Mouse (Mus musculus) forebrain, embryonic 16.5 days (tissue): ENCODE results near the gene Tbc1d17. TPM values are rescaled to one million over a fixed set of nuclear protein-coding genes. Genes with fewer than 3 reads are reported as not detected.

Experiments
- ATAC-seq: fragments of 200-750 bp; cut with Nextera tagmentation; 2 replicates; pipeline ENCODE4 v1.8.0; 2017; ENCODE audit warnings: mild to moderate bottlenecking, moderate library complexity
- H3K27ac ChIP-seq: fragments of 300-500 bp; sonication (generic); 2 replicates; pipeline ENCODE4 v1.5.1; 2014; ENCODE audit warnings: low read length, control low read depth
- H3K27me3 ChIP-seq: fragments of 300-500 bp; sonication (generic); replicated peaks from 2 replicates; pipeline ENCODE4 v1.6.1; 2014; ENCODE audit warnings: low read length; ENCODE audit not compliant: control insufficient read depth, insufficient read depth
- H3K36me3 ChIP-seq: fragments of 300-500 bp; sonication (generic); 2 replicates; pipeline ENCODE4 v1.6.1; 2014; ENCODE audit not compliant: control insufficient read depth, insufficient read depth
- H3K4me1 ChIP-seq: fragments of 300-500 bp; sonication (generic); replicated peaks from 2 replicates; pipeline ENCODE4 v1.6.1; 2014; ENCODE audit warnings: low read length; ENCODE audit not compliant: control insufficient read depth, insufficient read depth
- H3K4me2 ChIP-seq: fragments of 300-500 bp; sonication (generic); 2 replicates; pipeline ENCODE4 v1.6.1; 2014; ENCODE audit warnings: mild to moderate bottlenecking, low read length, control low read depth
- H3K4me3 ChIP-seq: fragments of 300-500 bp; sonication (generic); replicated peaks from 2 replicates; pipeline ENCODE4 v1.5.1; 2014; ENCODE audit warnings: mild to moderate bottlenecking, low read length, control low read depth
- H3K9ac ChIP-seq: fragments of 300-500 bp; sonication (generic); replicated peaks from 2 replicates; pipeline ENCODE4 v1.6.1; 2014; ENCODE audit warnings: low read depth, low read length, control low read depth
- H3K9me3 ChIP-seq: fragments of 300-500 bp; sonication (generic); 2 replicates; pipeline ENCODE4 v1.6.1; 2016; ENCODE audit warnings: low read length; ENCODE audit not compliant: control insufficient read depth
- WGBS: fragments of 180-500 bp; shearing (Covaris S2); extraction: QIAGEN DNeasy Blood & Tissue Kit; methylation state at CpG from one replicate; pipeline ENCODE4 v1.1.7; 2014; 5-methylcytosine and 5-hydroxymethylcytosine counted together
- polyA plus RNA-seq: library from polyadenylated mRNA; unstranded; fragments of >200 nt; fragmentation: Nextera tagmentation; extraction: Ambion mirVana; gene quantifications from 2 replicates; pipeline ENCODE4 v1.2.1, GENCODE M21; 2015

Tbc1d17 gene
- polyA plus RNA-seq, 1 experiment from 2014 or later: 122 TPM

GRCm38 (mm10) chr7:44838073-44838472 is 10.8 kb downstream of the Tbc1d17 start:
- H3K27me3 ChIP-seq: peaks cover 10% of the 10 kb centered on the region
- no peak for ATAC-seq
- peaks cover 8% of the 10 kb centered on the region; the same call in 1 of the 2 replicates for H3K36me3 ChIP-seq
- no peak overlapping the region for H3K27ac ChIP-seq
- H3K9ac ChIP-seq: no peak overlapping the region
- peaks cover 11% of the 10 kb centered on the region for H3K4me1 ChIP-seq
- no peak overlapping the region for H3K4me2 ChIP-seq
- no peak overlapping the region for H3K4me3 ChIP-seq
- 86% methylated on average over 6 of the region's 6 CpGs for WGBS
- H3K9me3 ChIP-seq: no peaks in the 10 kb centered on the region

- no peak overlapping the region for H3K4me3 ChIP-seq
- ATAC-seq: no peak
- H3K27me3 ChIP-seq: peaks cover 10% of the 10 kb centered on the region
- 84% methylated on average over 9 of the region's 9 CpGs for WGBS
- no peak overlapping the region for H3K27ac ChIP-seq
- H3K36me3 ChIP-seq: no peaks in the 10 kb centered on the region
- no peak overlapping the region for H3K4me2 ChIP-seq
- no peak overlapping the region for H3K9ac ChIP-seq
- H3K4me1 ChIP-seq: peaks cover 11% of the 10 kb centered on the region
- H3K9me3 ChIP-seq: no peaks in the 10 kb centered on the region
These were observed 12.3 kb downstream of the Tbc1d17 start for GRCm38 (mm10) chr7:44836423-44837053.

GRCm38 (mm10) chr7:44836016-44836404 is 12.9 kb downstream of the Tbc1d17 start:
- H3K9me3 ChIP-seq: no peaks in the 10 kb centered on the region
- peaks cover 5% of the 10 kb centered on the region for H3K36me3 ChIP-seq
- 47% methylated on average over 3 of the region's 3 CpGs for WGBS
- peaks cover 10% of the 10 kb centered on the region for H3K27me3 ChIP-seq
- H3K4me3 ChIP-seq: no peak overlapping the region
- H3K4me1 ChIP-seq: peaks cover 11% of the 10 kb centered on the region
- H3K9ac ChIP-seq: no peak overlapping the region
- no peak for ATAC-seq
- no peak overlapping the region for H3K4me2 ChIP-seq
- H3K27ac ChIP-seq: no peak overlapping the region

- ATAC-seq: no peak
- peaks cover 10% of the 10 kb centered on the region for H3K36me3 ChIP-seq
- peaks cover 11% of the 10 kb centered on the region for H3K4me1 ChIP-seq
- no peak overlapping the region for H3K9ac ChIP-seq
- peaks cover 7% of the 10 kb centered on the region for H3K27me3 ChIP-seq
- no peak overlapping the region for H3K4me3 ChIP-seq
- H3K9me3 ChIP-seq: no peaks in the 10 kb centered on the region
- WGBS: 88% methylated on average over 1 of the region's 1 CpGs
- no peak overlapping the region for H3K4me2 ChIP-seq
- H3K27ac ChIP-seq: no peak overlapping the region
These were observed 13.4 kb downstream of the Tbc1d17 start for GRCm38 (mm10) chr7:44835373-44836015.

- Histone ChIP-seq H3K9ac (no peak overlapping the region), H3K4me1 (no peaks in the 10 kb centered on the region), H3K27me3 (no peaks in the 10 kb centered on the region), H3K27ac (no peak overlapping the region), H3K9me3 (no peaks in the 10 kb centered on the region), H3K36me3 (peaks cover 22% of the 10 kb centered on the region), H3K4me2 (no peak overlapping the region), H3K4me3 (no peak overlapping the region)
- 80% methylated on average over 4 of the region's 4 CpGs for WGBS
- ATAC-seq: no peak
These were observed 16.1 kb downstream of the Tbc1d17 start for GRCm38 (mm10) chr7:44832763-44833162.

- H3K9ac ChIP-seq: no peak overlapping the region
- H3K4me1 ChIP-seq: peaks cover 6% of the 10 kb centered on the region
- no peak overlapping the region for H3K4me3 ChIP-seq
- H3K9me3 ChIP-seq: no peaks in the 10 kb centered on the region
- peaks cover 22% of the 10 kb centered on the region for H3K36me3 ChIP-seq
- WGBS: 90% methylated on average over 5 of the region's 5 CpGs
- no peaks in the 10 kb centered on the region for H3K27me3 ChIP-seq
- ATAC-seq: no peak
- no peak overlapping the region for H3K27ac ChIP-seq
- H3K4me2 ChIP-seq: no peak overlapping the region
These were observed 20.2 kb downstream of the Tbc1d17 start for GRCm38 (mm10) chr7:44828706-44829105.

GRCm38 (mm10) chr7:44826771-44827170 is 22.1 kb downstream of the Tbc1d17 start:
- Histone ChIP-seq H3K9ac (no peak overlapping the region), H3K4me2 (no peak overlapping the region), H3K27me3 (no peaks in the 10 kb centered on the region), H3K4me1 (peaks cover 12% of the 10 kb centered on the region), H3K9me3 (no peaks in the 10 kb centered on the region), H3K36me3 (peaks cover 22% of the 10 kb centered on the region), H3K4me3 (no peak overlapping the region), H3K27ac (no peak overlapping the region)
- 93% methylated on average over 3 of the region's 3 CpGs for WGBS
- ATAC-seq: no peak

- no peak overlapping the region for H3K4me3 ChIP-seq
- H3K4me1 ChIP-seq: peaks cover 17% of the 10 kb centered on the region
- no peaks in the 10 kb centered on the region for H3K27me3 ChIP-seq
- no peak overlapping the region for H3K27ac ChIP-seq
- peaks cover 6% of the 10 kb centered on the region; the same call in 1 of the 2 replicates for H3K36me3 ChIP-seq
- WGBS: 23% methylated on average over 3 of the region's 3 CpGs
- no peaks in the 10 kb centered on the region for H3K9me3 ChIP-seq
- H3K4me2 ChIP-seq: no peak overlapping the region
- H3K9ac ChIP-seq: no peak overlapping the region
- peak; percentile 68 for ATAC-seq
These were observed 24.0 kb downstream of the Tbc1d17 start for GRCm38 (mm10) chr7:44824872-44825271.

- no peak overlapping the region for H3K27ac ChIP-seq
- H3K4me2 ChIP-seq: no peak overlapping the region
- peaks cover 31% of the 10 kb centered on the region for H3K4me1 ChIP-seq
- H3K4me3 ChIP-seq: no peak overlapping the region
- ATAC-seq: no peak
- H3K27me3 ChIP-seq: no peaks in the 10 kb centered on the region
- no peaks in the 10 kb centered on the region for H3K36me3 ChIP-seq
- H3K9me3 ChIP-seq: no peaks in the 10 kb centered on the region
- WGBS: 29% methylated on average over 7 of the region's 7 CpGs
- no peak overlapping the region for H3K9ac ChIP-seq
These were observed 25.5 kb downstream of the Tbc1d17 start for GRCm38 (mm10) chr7:44823409-44823808.
